Mouse (Mus musculus) heart, postnatal 0 days (tissue): ENCODE measurements around the gene Unk.

Experiments used
- CTCF ChIP-seq: IDR thresholded peaks from 2 replicates; pipeline ENCODE4 v1.5.1; 2016; ENCODE audit warnings: antibody characterized with exemption, control low read depth, low read depth
- EP300 ChIP-seq: IDR thresholded peaks from 2 replicates; pipeline ENCODE4 v1.6.1; 2016; ENCODE audit warnings: antibody characterized with exemption, low read depth

DNA sequence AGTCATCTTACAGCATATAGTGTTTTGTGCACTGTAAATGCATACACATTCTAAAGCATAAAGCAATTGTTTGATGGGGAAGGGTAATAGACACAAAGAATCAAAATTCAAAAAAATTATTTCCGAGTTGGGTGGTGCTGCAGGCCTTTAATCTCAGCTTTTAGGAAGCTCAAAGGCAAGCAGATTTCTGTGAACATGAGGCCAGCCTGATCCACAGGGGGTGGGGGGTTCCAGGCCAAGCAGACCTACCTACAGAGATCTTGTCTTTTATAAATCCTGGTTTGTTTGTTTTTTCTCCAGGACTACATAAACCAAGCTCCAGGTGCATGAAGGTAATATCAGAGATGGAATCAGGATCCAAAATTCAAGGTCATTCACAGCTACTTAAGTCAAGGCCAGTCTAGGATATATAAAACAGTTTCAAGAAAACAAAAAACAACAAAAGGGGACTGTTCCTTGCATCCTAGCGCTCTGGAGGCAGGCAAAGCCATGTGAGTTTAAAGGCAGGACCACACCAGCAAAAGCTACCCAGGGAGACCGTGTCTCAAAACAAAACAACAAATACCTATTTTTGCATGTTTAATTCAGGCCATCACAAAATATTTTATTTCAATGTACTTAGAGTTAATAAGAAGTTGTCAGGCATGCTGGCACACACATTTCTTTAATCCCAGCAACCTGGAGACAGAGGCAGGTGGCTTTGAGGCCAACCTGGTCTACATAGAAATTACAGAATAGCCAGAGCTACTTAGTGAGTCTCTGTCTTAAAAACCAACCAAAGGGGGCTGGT is 4.9 kb upstream of the Unk start:
- TF ChIP-seq CTCF (no peak), EP300 (no peak)
